Mouse (Mus musculus) layer of hippocampus, postnatal 10 days (tissue): ENCODE data around the gene Fbln7. TPM values are rescaled to one million over a fixed set of nuclear protein-coding genes. Genes with fewer than 3 reads are reported as not detected.

Experiments used
- DNase-seq, 2 experiments: peaks; one replicate each; pipeline ENCODE4 v3.0.0; 2021; ENCODE audit warnings: low spot score in 2 of 2
- total RNA-seq, 2 experiments: library from RNA; stranded (reverse); gene quantifications; 2 replicates each; pipeline ENCODE4 v1.2.3; 2021

Gene Fbln7
- total RNA-seq, 2 experiments from 2014 or later = 2.3 TPM

GRCm38 (mm10) chr2:128871656-128872055 is 8.9 kb downstream of the Fbln7 start:
- no peak for DNase-seq

- DNase-seq = no peak
These were observed 9.5 kb downstream of the Fbln7 start for GRCm38 (mm10) chr2:128872256-128872655.

- DNase-seq = no peak
These were observed 12.7 kb downstream of the Fbln7 start for GRCm38 (mm10) chr2:128875526-128875925.

- no peak for DNase-seq
These were observed 18.5 kb downstream of the Fbln7 start for GRCm38 (mm10) chr2:128881236-128881635.

- no peak for DNase-seq
These were observed 22.5 kb downstream of the Fbln7 start for GRCm38 (mm10) chr2:128885225-128885811.

- DNase-seq = no peak
These were observed 25.2 kb downstream of the Fbln7 start for GRCm38 (mm10) chr2:128887866-128888550.

GRCm38 (mm10) chr2:128890661-128891335 is 28.0 kb downstream of the Fbln7 start:
- no peak for DNase-seq

- no peak for DNase-seq
These were observed 29.5 kb downstream of the Fbln7 start for GRCm38 (mm10) chr2:128892180-128892721.

GRCm38 (mm10) chr2:128902843-128903242 is 40.1 kb downstream of the Fbln7 start:
- no peak for DNase-seq

GRCm38 (mm10) chr2:128903661-128904060 is 40.9 kb downstream of the Fbln7 start:
- DNase-seq = no peak

- no peak for DNase-seq
These were observed 52.2 kb downstream of the Fbln7 start for GRCm38 (mm10) chr2:128914978-128915377.

GRCm38 (mm10) chr2:128916528-128916927 is 53.7 kb downstream of the Fbln7 start:
- DNase-seq = no peak

- no peak for DNase-seq
These were observed 62.0 kb downstream of the Fbln7 start for GRCm38 (mm10) chr2:128924799-128925198.

- no peak for DNase-seq
These were observed 65.7 kb downstream of the Fbln7 start for GRCm38 (mm10) chr2:128928446-128928845.

- no peak for DNase-seq
These were observed 67.9 kb downstream of the Fbln7 start for GRCm38 (mm10) chr2:128930704-128931103.

GRCm38 (mm10) chr2:128936256-128936655 is 73.5 kb downstream of the Fbln7 start:
- no peak for DNase-seq

GRCm38 (mm10) chr2:128943538-128944528 is 81.1 kb downstream of the Fbln7 start, which contains the start of gene Zc3h8:
Gene Zc3h8 (minus strand): TSS chr2:128944077.
- DNase-seq = peak; percentile 97 to 98
